Mouse (Mus musculus): Measurements from ENCODE around the gene Fblim1.
A peak's percentile ranks its signal among the peaks of the same experiment; 100 is the strongest.

Gene Fblim1

DNA sequence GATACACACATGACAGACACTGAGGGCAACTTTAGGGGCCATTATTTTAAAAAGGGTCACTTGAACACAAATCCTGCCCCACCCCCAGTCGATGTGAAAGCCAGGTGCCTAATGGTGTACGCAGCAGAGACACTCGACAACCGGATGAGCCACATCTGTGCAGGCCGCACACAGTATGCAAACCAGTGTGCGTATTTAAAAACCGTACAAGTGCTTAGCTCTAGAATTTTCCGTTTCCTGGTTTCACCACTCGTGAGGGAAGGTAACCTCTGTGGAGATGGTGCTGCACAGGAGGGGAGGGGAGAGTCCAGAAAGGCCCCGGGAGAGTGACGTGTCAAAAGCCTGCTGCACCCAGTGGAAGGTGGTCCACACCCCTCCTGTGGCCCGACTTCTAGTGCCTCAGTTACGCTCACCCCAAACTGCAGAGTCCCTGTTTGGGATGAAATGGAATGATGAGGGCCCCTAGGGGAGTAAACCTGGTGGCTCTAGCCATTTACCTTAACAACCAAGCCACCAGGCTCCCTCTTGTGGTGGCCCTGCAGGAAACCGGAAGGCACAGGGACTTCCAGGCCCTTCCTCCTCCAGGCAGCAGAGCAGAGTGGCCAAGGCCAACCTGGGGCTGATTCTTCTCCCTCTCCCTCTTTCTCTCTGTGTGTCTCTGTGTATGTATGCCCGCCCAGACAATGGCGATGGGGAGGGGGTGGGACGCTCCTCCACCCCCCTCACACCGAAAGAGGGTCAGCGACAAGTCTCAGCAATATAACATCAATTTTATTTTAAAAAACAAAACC is 19.3 kb upstream of the Fblim1 start:
- DNase-seq (ENCODE audit: low read depth) = no peak

DNA sequence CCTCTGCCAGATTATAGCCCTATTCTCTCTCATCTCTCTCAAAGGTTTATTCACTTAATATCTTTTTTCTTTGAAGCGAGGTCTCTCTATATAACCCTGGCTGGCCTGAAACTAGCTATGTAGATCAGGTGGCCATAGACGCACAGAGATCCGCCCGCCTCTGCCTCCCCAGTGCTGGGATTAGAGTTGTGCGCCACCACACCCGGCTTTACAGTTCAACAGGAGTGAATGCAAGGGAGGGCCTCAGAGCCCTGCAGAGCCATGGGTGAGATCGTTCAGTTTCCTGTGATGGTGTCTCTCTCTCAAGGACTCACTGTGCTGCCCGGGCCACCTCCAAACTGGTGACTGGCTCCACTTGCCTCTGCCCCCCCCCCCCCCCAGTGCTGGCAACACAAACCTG is 18.2 kb upstream of the Fblim1 start:
- no peak for DNase-seq (ENCODE audit: low read depth)

GRCm38 (mm10) chr4:141623666-141624065 is 17.8 kb upstream of the Fblim1 start, which contains the start of gene Slc25a34:
TSS of gene Slc25a34 (minus strand) at chr4:141623821.
- no peak for DNase-seq (ENCODE audit: low read depth)

- DNase-seq (ENCODE audit: low read depth) = no peak
Observed at GRCm38 (mm10) chr4:141623037-141623436, 17.1 kb upstream of the Fblim1 start.

DNA sequence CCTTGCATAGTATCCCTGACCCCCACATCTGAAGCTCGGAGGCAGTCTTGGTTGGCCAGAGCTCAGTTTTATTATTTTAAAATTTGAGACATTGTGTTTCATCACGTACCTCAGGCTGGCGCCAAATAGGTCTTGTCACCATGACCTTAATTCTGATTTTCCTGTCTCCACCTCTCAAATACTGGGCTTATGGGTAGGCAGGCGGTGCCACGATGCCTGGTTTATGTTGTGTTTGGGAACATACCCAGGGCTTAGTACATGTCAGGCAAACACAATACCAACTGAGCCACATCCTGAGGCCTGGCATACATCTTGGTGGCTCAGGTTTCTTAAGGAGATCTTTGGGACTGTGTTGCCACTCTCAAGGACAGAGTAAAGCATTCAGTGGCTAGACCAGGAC is 16.7 kb upstream of the Fblim1 start:
- DNase-seq (ENCODE audit: low read depth) = no peak

- no peak for DNase-seq (ENCODE audit: low read depth)
Observed at GRCm38 (mm10) chr4:141622091-141622490, 16.2 kb upstream of the Fblim1 start.

GRCm38 (mm10) chr4:141621297-141621696 is 15.4 kb upstream of the Fblim1 start:
- DNase-seq (ENCODE audit: low read depth) = no peak

- DNase-seq (ENCODE audit: low read depth) = no peak
Observed at GRCm38 (mm10) chr4:141619299-141619883, 13.5 kb upstream of the Fblim1 start.

- peak; percentile 48 for DNase-seq (ENCODE audit: low read depth)
Observed at GRCm38 (mm10) chr4:141618565-141619243, 12.8 kb upstream of the Fblim1 start, which contains the start of gene Tmem82. TSS of gene Tmem82 (minus strand) at chr4:141618633.

DNA sequence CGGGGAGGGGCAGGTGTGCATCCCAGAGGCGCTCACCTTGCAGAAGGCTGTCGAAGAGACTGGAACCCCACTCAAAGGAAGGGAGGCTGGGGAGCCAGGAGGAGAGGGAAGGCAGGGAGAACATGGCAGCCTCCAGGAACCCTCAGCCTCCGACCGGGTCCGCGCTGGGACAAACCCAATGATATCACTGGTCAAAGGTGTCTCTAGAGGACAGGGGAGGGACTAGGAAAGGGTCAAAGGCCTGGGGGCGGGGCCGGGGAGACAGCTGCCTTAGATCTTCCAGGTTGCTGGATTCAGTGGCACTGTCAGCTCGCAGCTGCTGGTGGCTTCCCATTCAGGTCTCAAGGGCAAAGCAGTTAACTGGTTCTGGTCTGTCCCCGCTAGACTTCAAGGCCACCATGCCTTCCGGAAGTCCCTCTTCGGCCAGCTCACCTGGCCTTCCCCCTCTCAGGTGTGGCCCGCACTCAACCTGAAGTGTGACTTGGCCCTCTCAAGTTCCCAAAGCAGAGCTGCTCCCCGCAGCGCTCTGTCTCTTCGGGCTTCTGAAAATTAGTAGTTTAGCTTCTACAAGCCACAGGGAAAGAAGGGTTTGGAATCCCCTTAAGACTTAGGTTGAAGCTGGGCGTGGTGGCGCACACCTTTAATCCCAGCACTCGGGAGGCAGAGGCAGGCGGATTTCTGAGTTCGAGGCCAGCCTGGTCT is 12.1 kb upstream of the Fblim1 start:
- DNase-seq (ENCODE audit: low read depth) = no peak

DNA sequence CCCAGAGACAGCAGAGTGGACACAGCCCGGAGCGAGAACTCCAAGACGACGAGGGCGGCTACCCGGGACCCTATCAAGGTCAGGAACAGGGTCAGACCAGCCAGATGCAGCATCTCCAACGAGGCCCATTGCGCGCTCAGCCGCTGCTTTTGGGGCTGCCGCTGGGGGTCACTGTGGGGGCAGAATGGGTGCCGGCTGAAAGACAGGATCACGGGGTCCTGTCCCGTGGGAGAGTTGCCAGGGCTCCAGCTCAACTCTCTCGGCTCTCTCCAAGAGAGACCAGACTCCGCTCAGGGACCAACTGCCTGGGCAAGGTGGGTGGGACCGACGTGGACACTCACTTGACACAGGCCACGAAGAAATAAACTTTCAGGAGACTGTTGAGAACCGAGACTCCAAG is 11.4 kb upstream of the Fblim1 start:
- DNase-seq (ENCODE audit: low read depth) = peak; percentile 33

- no peak for DNase-seq (ENCODE audit: low read depth)
Observed at GRCm38 (mm10) chr4:141616811-141617210, 10.9 kb upstream of the Fblim1 start.

DNA sequence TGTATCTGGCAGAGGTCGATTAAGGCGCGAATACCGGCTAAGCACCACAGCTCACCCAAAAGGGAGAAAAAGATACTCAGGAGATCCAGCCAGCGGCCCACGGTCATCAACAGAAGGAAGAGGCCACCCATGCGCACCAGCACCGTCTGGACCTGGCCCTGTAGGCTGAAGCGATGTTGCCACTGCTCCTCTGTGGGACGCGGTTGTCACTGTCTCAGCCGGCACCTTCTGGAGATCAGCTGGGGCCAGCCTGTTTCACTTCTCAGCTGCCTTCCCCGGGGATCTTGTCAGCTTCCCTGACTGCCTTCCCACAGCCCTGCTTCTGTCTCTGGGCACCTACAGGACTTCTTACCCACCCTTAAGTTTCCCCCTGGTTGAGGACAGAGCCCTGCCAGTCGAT is 9.1 kb upstream of the Fblim1 start:
- DNase-seq (ENCODE audit: low read depth) = no peak

DNA sequence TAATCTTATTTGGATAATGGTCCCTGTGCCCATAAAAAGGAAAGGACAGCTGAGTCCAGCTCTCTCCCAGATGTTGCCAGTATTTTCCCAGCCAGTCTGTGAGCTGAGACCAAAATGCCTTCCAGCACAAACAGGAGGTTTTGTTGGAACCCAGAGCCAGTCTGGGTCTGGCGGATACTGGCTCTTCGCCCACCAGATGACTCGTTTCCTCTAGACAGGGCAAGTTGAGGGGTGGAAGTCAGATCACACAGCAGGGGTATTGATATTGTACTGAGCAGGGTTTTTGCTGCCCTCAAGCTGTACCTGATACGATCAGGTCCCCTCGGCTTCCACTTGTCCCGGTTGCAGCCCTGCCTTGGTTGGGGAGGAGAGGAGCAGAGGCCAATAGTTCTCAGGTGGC is 3.6 kb upstream of the Fblim1 start:
- no peak for DNase-seq (ENCODE audit: low read depth)

- no peak for DNase-seq (ENCODE audit: low read depth)
Observed at GRCm38 (mm10) chr4:141605421-141605820, 475 bp downstream of the Fblim1 start.

- DNase-seq (ENCODE audit: low read depth) = no peak
Observed at GRCm38 (mm10) chr4:141604493-141604892, 1.4 kb downstream of the Fblim1 start.

- no peak for DNase-seq (ENCODE audit: low read depth)
Observed at GRCm38 (mm10) chr4:141603921-141604320, 2.0 kb downstream of the Fblim1 start.

- DNase-seq (ENCODE audit: low read depth) = no peak
Observed at GRCm38 (mm10) chr4:141602523-141603223, 3.2 kb downstream of the Fblim1 start.

DNA sequence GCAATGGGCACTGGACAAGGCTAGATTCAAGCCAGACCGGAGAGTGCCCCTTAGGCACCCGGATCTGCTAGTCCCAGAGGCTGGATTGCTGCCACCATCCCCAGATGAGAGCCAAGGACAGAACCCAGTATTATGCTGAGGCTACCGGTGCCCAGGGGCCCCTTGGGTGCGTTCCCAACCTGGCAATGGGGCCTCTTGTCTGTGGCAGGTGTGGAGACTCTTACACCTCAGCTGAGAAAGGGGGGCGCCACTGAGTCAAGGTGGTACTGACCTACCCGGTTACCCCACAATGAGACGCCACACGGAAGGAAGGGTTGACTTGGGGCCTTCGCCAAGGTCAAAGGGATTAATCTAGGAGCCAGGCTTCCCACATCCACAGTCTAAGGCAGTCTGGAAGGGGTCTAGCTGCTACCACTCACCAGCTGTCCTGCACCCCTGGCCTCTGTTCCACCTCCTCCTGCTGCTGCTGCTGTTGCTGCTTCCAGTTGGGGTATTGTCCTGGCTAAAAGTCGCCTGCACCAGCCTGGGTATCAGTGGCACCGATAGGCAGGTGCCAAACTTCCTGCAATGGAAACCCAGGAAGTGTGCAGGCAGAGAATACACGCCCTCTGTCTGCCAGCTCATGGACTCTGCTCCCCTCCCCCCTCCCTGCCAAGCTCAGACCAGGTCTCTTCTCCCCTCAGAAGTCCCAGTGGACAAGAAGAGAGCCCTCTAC is 4.6 kb downstream of the Fblim1 start:
- no peak for DNase-seq (ENCODE audit: low read depth)

GRCm38 (mm10) chr4:141600364-141600763 is 5.5 kb downstream of the Fblim1 start:
- no peak for DNase-seq (ENCODE audit: low read depth)
